Mouse (Mus musculus) left cerebral cortex, postnatal 25 days (tissue): ENCODE results near the gene Ppp1r26. TPM values are rescaled to one million over a fixed set of nuclear protein-coding genes. Genes with fewer than 3 reads are reported as not detected.
A peak's percentile ranks its signal among the peaks of the same experiment; 100 is the strongest.
"Not testable (repeated sequence)": the region's sequence is repeated elsewhere in the genome, so short reads cannot be mapped to it uniquely, and the experiment has no call there.

Source experiments
- DNase-seq, 2 experiments: peaks; one replicate each; pipeline ENCODE4 v3.0.0; 2022; ENCODE audit warnings: low spot score in 2 of 2, mixed read lengths in 1 of 2
- intact Hi-C: fragments of 180-260 bp; cut with DNase I; formaldehyde crosslinking; loops from one replicate; pipeline ENCODE4 v1.15.1; 2025
- total RNA-seq, 2 experiments: library from RNA; stranded (reverse); gene quantifications; 2 replicates each; pipeline ENCODE4 v1.2.3; 2021

The Ppp1r26 gene
- total RNA-seq, 2 experiments from 2014 or later: 23.5 to 29.0 TPM

- DNase-seq: peak in 1 of 2 experiments; percentile 87
Measured at GRCm38 (mm10) chr2:28435401-28435800, 11.2 kb upstream of the Ppp1r26 start.

DNA sequence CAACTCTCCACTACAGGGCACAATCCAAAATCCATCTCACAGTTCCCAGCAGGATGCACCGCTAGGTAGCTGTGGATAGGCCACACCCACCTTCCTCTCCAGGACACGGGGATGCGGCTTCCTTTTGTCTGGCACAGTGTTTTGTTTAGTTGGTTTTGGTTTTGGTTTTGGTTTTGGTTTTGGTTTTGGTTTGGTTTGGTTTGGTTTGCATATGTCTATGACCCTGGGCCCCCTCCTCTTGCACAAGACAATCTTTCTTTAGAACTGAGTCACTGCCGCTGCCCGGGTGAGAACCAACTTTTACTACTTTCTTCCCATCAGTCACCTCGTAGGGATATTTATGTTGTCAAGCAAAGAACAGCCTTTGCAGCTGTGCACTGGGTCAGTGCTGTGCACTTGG, 5.8 kb upstream of the Ppp1r26 start:
- no peak for DNase-seq
- intact Hi-C loops: no loop called here

More at GRCm38 (mm10) chr2:28435401-28435800, 11.2 kb upstream of the Ppp1r26 start:
- intact Hi-C loops: no loop called here

DNA sequence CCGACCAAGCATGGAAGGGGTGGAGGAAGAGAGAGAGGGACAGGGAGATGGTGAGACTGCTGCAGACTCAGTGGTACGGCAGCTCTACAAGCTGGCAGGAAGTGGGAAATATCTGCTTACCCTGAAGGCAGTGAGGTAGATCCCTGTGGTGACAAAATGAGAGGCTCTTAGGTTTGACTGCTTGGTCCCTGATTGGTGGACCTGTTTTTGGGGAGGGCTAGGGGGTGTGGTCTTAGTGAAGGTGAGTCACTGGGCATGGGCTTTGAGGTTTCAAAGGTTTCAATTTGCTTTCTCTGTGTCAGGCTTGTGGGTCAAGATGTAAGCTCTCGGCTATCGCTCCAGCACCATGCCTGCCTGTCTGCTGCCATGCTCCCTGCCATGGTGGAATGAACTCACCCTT, 1.5 kb upstream of the Ppp1r26 start:
- intact Hi-C loops: no loop called here
- no peak for DNase-seq

GRCm38 (mm10) chr2:28446181-28446514, 452 bp upstream of the Ppp1r26 start:
- DNase-seq: no peak
- intact Hi-C loops: no loop called here

- intact Hi-C loops: no loop called here
- DNase-seq: no peak
Measured at GRCm38 (mm10) chr2:28447315-28447670, 693 bp downstream of the Ppp1r26 start.

DNA sequence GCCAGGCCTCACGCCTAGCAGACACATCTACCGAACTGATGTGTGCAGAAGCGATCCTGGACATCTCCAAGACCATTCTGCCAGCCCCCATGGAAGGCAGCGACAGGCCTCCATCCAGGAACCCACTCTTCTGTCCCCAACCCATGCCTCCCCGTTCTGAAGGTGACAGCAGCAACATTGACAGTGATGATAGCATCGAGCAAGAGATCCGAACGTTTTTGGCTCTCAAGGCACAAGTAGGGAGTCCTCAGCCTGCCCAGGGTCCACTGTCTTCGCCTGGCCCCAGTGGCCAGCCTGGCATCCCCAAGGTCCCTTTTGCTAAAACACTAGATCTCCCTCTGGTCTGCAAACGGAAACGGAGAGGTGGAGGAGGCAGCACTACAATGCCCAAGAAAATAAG, 5.1 kb downstream of the Ppp1r26 start:
- no peak for DNase-seq
- intact Hi-C loops: no loop called here

DNA sequence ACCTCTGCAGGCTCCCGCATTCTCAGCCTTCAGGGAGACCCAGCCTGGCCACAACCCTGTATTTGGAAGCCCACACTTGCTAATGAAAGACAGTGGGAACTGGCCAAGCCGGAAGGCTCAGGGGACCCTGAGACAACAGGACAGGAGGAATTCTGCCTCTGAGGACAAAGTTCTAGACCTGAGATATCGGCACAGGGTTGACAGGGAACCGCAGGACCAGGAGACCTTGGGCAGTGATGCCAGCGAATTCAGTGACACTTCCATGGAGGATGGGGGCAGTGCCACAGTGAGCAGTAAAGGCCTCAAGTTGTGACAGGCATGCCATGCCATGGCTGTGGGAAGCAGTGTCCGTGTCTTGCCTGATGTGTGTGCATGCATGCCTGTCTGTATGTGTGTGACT, 6.9 kb downstream of the Ppp1r26 start:
- intact Hi-C loops: no loop called here
- no peak for DNase-seq

- DNase-seq: no peak
- intact Hi-C loops: no loop called here
Measured at GRCm38 (mm10) chr2:28456616-28457015, 10.0 kb downstream of the Ppp1r26 start.

DNA sequence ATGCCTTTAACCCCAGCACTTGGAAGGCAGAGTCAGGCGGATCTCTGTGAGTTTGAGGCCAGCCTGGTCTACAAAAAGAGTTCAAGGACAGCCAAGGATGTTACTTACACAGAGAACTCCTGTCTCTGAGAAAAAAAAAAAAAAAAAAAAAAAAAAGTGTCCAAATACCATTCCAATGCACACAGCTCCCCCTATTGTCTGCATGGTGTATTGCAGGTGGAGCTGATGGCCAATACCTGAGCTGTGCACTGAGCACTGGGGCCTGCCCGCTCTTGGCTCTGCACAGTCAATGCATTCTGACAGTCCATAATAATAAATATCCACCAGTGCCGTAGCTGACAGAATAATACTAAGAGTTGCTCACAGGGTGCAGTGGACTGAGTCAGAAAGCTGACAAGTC, 17.3 kb downstream of the Ppp1r26 start:
- intact Hi-C loops: no loop called here
- DNase-seq: peak; percentile 76 to 77

DNA sequence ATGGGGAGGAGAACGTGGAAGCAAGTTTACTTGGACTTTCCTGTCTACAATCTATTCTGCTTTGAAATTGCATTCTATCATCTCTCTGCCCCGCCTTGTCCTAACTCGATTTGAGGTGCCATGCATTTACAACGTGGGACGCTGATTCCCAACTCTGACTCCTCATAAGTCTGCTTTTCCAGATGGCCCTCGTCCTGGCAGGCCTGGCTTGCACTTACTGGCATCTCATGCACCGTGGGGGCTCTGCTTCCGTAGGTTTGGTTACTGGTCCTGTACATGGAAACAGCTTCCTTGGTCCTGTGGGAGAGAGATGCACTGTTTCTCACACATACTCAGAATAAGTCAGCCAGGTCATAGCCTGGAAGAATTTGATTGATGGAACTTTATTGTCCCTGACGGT, 18.3 kb downstream of the Ppp1r26 start:
- intact Hi-C loops: no loop called here
- no peak for DNase-seq

- intact Hi-C loops: no loop called here
- peak; percentile 71 to 88 for DNase-seq
Measured at GRCm38 (mm10) chr2:28465836-28466518, 19.4 kb downstream of the Ppp1r26 start, which contains the start of gene 1700007K13Rik. Gene 1700007K13Rik (minus strand): TSS chr2:28466332.

GRCm38 (mm10) chr2:28467860-28468485, 21.4 kb downstream of the Ppp1r26 start, which contains the start of gene Mrps2:
Gene Mrps2 (plus strand): TSS chr2:28468066.
- intact Hi-C loops: no loop called here

DNA sequence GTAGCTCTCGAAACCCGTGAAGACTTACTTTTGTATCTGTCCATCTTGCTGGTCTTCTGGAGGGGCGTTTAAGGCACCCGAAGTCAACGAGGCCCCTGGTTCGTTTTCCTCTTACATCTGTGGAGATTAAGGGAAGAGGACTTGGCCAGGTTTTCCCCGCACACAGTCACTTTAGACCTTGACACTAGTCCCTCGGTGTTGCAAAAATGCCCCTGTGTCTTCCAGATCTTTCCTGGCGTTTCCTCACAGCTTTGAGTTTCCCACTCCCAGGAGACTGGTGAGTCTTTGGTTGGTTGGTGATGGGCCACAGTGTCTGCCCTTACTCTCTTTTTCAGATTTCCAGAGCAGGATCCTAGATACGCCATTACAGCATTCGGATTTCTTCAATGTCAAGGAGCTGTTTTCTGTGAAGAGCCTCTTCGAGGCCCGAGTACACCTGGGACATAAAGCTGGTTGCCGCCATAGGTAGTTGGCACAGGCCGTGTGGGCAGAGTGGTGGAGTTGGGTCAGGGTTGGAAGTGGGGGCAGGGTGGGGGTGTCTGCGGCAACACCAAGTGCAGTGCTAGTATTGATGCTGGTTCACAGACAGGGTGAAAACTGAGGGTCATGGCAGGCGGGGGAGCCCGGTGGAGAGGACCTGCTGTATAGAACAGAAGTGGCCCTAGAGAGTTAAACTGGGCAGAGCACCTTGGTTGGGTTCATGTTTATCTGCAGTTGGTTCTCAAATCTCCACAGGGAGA, 22.1 kb downstream of the Ppp1r26 start:
- no peak for DNase-seq
- intact Hi-C loops: no loop called here

More at GRCm38 (mm10) chr2:28467860-28468485, 21.4 kb downstream of the Ppp1r26 start, which contains the start of gene Mrps2:
- DNase-seq: peak; percentile 85 to 90

DNA sequence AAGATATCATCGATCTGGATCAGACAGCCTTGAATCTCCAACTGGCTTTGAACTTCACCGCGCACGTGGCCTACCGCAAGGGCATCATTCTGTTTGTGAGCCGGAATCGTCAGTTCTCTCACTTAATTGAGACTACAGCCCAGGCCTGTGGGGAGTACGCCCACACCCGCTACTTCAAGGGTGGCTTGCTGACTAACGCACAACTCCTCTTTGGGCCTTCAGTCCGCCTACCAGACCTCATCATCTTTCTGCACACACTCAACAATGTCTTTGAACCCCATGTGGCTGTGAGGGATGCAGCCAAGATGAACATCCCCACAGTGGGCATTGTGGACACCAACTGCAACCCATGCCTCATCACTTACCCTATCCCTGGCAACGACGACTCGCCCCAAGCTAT, 22.9 kb downstream of the Ppp1r26 start:
- DNase-seq: no peak
- intact Hi-C loops: no loop called here

DNA sequence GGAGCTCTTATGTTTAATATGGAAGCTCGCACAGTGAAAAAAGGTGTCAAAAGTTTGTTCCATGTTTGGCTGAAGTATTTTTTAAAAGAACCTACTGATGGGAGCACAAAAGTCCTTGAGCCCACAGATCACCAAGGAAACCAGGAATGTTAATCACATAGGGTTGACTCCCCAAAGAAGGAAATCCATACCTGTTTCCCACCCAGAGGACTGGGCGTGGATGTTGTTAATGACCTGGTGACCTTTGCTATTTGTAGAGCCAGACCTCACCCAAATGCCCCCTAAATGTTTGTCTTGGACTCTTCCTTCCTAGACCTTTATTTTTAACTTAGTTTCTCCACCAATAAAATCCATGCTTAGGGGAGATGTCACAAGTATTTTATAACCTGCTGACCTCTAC, 24.0 kb downstream of the Ppp1r26 start:
- intact Hi-C loops: no loop called here
- no peak for DNase-seq

- intact Hi-C loops, DNase-seq: not testable (repeated sequence)
Measured at GRCm38 (mm10) chr2:28472011-28472410, 25.4 kb downstream of the Ppp1r26 start.

- DNase-seq, intact Hi-C loops: not testable (repeated sequence)
Measured at GRCm38 (mm10) chr2:28477993-28478392, 31.4 kb downstream of the Ppp1r26 start.

DNA sequence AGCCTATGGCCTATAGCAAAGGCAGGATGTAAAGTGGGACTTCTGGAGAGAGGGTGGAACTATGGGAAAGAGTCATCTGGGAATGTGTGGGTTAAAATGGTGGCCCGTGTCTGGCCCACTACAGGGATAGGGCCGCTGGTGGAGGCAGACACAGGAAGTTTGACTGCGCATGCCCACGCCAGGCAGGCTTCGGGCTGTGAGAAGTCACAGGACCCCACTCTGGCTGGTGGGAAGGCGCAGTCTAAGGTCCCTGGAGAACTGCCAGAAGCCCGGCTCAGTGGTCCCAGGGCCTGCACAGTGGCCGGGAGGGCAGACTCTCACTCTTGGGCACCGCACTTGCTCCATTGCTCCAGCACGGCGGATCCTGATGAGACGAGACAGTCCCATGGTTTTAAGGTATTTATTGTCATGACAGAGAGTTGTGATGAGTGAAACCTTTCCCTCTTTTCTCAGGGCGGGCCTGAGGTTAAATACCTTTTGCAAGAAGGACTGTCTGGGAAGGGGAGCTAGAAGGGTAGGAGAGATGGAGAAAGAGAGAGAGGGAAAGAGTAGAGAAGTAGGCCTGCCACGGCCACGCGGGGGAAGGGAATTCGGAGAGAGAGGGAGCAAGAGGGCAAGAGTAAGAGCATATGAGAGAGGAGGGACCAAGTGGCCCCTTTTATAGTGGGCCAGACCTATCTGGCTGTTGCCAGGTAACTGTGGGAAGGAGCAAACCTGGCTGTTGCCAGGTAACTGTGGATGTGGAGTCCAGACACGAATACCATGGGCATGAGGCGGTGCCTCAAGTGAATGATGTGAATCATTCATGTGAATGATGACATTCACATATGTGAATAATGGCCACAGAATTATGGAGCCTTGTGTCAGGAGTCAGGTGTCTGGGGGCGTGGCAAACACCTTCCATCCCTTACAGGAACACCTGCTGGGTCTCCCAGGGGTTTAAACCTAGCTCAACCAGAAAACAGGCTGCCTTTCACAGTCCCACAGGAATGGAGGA, 32.9 kb downstream of the Ppp1r26 start:
- no peak for DNase-seq
- intact Hi-C loops: no loop called here

DNA sequence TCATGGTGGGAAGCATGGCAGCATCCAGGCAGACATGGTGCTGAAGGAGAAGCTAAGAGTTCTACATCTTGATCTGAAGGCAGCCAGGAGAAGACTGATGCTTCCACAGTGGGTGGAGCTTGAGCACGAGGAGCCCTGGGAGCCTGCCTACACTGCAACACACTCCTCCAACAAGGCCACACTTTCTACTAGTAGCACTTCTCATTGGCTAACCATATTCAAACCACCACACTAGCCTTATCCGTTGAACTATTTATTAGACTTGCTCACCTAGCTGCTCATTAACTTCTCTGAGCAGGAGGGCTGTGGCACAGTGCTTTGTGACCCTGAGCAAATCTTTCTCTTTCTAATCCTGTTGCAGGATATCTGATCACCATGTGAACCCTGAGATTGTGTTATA, 37.3 kb downstream of the Ppp1r26 start:
- intact Hi-C loops: no loop called here
- no peak for DNase-seq

DNA sequence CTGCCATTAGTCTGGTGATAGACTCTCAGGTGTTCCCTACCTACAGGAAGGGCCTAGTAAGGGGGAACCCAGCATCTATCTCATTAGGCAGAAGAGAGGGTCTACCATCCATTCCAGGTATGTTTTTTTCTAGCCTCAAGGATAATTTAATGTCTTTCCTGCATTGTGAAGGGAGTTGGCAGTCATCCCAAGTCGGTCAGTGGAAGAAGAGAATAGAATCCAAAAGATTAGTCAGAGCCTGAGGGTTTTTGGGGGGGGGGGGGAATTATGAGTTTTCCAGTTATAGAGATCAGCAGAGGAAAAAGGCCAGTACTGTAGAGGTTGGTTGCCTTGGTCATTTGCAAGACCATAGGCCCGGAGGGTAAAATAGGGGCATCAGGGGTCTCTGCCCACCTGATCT, 47.9 kb downstream of the Ppp1r26 start:
- intact Hi-C loops: no loop called here
- no peak for DNase-seq
